Mouse (Mus musculus) heart, postnatal 36 days (tissue): ENCODE measurements around the gene Cib4. TPM values are rescaled to one million over a fixed set of nuclear protein-coding genes. Genes with fewer than 3 reads are reported as not detected.
A peak's percentile ranks its signal among the peaks of the same experiment; 100 is the strongest.

ENCODE experiments used
- DNase-seq, 2 experiments: peaks; one replicate each; pipeline ENCODE4 v3.0.0; 2021 to 2022
- intact Hi-C: fragments of 180-260 bp; cut with DNase I; formaldehyde crosslinking; loops from one replicate; pipeline ENCODE4 v1.15.1; 2025
- total RNA-seq, 2 experiments: library from RNA; stranded (reverse); gene quantifications; 2 replicates each; pipeline ENCODE4 v1.2.3; 2021

Gene Cib4
- total RNA-seq, 2 experiments from 2014 or later = not detected

DNA sequence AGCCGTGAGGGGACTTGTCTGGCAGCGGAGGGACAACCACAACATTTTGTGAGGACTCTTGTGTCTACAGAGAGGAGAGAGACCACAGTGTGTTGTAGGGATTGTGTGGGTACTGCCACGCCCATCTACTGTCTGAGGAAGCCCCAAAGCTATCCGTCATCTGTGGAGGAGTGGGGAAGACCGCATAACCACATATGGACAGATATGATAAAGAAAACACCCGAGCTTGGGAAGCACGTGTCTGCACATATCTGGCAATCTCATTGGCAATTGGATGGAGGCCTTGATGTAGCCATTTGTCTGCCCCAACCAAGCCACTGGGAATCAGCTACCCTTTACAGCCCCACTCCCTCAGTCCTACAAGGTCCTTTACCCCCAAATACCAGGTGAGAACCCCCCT lies 30.6 kb upstream of the Cib4 start:
- no peak for DNase-seq
- intact Hi-C loops = loop anchor here (5.0 kb wide), 1 partner anchor 41 kb away; no protein-coding TSS in a partner anchor

DNA sequence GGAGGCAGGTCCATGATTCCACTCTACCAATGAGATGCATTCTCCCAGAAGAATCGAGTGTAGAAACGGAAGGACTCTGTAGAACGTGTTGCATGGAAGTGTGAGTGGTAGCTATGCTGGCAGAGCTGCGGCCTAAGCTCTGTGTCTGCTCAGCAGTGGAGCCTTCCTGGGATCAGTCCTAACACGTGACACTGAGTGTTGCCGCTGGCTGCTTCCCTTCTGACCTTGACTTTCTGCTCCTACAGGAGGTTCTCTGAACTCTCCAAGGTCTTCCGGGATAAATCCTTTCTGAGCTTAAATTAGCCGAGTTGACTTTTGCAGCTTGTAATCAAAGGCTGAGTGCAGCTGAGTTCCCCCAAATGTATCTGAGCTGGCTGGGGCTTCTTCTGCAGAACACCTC lies 28.7 kb upstream of the Cib4 start:
- intact Hi-C loops = no loop called here
- no peak for DNase-seq

DNA sequence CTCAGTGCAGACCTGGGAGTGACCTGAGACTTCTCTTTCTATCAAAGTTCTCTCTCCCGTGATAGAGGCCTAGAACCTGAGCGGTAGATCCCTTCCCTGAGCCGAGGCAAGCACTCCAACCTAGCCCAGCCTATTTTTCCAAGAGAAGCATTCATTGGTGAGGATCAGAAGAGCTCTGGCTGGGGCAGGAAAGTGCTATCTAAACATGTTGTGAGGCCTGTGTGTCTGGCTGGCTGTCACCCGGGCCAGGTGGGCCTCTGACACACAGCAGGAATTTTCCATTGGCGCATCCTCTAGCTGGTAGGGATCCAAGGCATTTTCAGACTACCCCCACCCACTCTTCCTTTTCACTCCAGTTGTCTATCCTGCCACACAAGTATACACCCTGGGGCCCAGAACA lies 26.2 kb upstream of the Cib4 start:
- intact Hi-C loops = no loop called here
- DNase-seq = no peak

DNA sequence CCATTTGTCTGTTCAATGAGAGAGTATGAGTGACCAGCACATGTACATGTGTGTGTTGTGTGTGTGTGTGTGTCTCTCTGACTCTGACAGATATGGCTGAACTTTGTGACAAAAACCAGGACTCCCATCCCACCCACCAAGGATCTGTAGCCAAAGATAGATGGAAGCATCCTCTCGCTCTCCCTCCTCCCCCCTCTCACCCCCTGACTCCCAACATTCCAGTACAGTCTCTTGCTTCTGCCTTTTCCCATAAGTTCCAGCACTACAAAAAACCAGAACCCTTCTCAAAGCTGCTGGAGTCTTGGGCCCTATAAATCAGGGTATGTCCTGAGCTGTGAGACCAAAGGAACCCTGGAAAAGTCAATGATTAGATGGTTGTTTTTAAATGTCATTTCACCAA lies 22.8 kb upstream of the Cib4 start:
- no peak for DNase-seq
- intact Hi-C loops = no loop called here

DNA sequence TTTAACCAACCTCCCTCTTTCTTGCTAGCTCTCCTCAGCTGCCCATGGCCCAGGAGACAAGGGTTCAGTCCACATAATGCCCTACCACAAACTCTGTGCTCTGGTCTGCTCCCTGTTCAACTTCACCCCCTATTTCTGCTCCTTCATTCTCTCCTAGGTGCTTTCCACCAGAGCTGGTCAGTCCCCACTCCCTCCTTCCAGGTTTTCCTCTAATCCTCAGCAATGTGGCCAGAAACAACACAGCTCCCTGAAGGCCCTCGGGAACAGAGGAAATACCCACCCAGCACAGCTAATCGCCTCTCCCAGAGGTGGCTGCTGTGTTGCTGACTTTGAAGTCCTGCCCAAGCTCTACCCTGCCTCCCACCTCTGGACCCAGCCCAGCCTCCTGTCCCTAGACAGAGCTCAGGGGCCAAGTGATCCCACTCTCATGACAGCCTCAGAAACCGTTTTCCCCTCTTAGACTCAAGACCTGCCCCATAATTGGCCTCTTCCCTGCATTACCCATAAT lies 14.4 kb upstream of the Cib4 start:
- no peak for DNase-seq
- intact Hi-C loops = no loop called here

DNA sequence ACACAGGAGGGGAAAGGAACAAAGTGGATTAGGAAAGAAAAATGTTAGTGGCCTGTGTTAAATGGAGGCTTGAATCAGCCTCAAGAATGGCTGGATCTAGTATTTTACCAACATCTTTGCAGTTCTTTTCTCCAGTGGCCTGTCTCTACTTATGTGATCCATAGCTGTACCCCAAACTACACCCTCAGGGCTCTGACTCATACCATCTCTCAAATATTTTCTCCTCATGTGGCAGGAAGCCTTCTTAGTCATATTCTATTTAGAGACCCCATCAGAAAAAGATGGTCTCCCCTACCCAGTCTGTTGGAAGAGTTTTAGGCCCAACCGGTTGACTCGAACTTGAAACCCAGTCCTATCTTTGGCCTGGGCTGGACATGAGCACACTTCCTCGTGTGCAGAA lies 13.8 kb upstream of the Cib4 start:
- intact Hi-C loops = no loop called here

DNA sequence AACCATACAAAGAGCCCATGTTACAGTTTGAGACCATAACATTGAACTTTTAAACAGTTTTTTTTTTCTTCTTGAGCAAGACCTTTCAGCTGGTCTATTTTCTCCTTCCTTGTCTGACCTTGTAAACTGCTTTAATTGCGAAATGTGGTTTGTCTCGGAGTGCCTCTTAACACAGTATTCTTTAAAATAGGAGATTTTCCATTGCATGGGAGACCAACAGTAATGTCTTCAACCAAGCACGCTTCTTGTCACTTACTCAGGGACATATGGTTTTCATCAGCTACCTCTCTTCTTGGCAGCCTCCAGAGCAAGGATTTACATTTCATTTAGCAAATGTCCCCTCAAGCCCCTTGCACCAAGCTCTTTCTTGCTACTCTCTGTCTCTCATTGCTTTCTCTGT lies 10.6 kb upstream of the Cib4 start:
- intact Hi-C loops = no loop called here

More for the DNA sequence above, 13.8 kb upstream of the Cib4 start:
- no peak for DNase-seq

DNA sequence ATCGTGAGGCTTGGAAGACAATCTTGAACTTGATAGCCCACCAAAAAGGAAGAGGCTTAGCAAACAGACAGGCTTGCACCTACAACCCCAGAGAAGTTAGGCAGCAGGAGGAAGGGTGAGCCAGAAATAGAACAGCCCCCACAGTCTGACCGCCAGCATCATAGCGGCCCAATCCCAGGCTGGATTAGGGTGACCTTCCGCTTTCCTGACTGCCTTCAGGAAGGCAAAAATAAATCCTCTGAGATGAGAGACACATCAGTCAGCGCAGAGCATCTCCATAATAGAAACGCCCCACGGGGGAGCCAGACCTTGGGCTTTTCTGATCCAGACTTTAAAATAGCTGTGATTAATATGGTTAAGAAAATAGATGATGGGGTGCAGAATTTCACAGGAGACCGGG lies 9.3 kb upstream of the Cib4 start:
- no peak for DNase-seq
- intact Hi-C loops = no loop called here

More for the DNA sequence above, 10.6 kb upstream of the Cib4 start:
- DNase-seq = no peak

DNA sequence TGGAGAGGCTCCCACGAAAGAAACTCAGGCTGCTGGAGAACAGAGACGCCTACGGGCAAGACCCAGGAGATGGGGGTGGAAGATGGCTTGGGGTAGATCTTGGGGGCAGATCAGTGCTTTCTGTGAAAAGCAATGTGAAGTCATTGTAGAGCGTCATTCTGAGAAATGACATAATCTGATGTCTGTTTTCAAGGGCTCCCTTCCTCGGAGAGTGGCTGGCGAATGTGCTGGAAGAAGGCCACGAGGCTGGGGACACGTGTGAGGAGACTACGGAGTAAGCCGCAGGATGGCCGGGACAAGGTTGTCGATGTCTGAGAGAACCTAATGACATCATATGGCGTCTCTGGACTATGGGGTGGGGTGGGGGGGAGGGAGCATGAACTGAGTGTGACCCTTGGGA lies 8.3 kb upstream of the Cib4 start:
- intact Hi-C loops = no loop called here
- no peak for DNase-seq

DNA sequence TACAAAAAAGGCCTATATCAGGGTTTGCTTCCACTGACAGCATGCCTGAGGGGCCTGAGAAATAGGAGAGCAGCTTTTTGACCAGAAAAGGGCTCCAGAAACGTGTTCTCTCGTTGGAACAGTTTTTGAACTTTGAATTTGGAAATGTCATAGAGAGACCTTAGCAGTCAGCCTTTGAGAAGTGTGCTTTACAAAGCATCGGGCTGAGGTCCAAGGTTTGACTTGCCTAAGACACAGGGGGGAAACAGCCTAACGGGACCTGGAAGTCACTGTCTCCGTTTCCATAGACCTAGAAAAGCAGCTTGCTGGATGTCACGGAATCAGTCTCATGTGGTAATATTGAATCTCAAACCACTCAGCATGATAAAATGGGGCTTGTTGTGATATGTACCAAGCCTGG lies 6.4 kb upstream of the Cib4 start:
- intact Hi-C loops = no loop called here

DNA sequence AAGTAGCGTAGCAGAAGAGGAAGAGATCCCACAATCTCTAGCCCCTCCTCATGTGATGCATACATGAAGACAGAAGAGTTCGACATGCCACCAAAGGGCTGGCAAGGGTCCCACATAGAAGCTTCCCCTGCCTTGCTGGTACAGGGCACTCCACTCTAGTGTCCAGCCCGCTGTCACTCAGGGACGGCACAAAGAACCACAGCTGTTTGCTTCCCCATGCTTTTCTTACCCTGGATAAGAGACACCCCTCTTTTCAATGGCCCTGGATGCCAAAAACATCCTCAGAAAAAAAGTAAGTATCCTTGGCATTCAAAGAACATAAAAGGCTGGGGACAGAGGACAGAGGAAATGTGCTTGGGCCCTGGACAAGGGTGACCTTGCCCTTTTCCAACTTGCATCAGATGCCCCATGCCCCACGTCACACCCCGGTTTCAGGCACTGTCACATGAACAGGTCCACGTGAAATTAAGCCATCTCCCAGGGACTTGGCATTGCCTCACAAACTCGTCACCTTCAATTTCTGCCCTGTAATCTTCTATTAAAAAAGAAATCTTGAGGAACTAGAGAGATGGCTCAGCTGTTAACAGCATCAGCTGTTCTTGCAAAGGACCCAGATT lies 5.5 kb upstream of the Cib4 start:
- intact Hi-C loops = no loop called here

More for the DNA sequence above, 6.4 kb upstream of the Cib4 start:
- no peak for DNase-seq

DNA sequence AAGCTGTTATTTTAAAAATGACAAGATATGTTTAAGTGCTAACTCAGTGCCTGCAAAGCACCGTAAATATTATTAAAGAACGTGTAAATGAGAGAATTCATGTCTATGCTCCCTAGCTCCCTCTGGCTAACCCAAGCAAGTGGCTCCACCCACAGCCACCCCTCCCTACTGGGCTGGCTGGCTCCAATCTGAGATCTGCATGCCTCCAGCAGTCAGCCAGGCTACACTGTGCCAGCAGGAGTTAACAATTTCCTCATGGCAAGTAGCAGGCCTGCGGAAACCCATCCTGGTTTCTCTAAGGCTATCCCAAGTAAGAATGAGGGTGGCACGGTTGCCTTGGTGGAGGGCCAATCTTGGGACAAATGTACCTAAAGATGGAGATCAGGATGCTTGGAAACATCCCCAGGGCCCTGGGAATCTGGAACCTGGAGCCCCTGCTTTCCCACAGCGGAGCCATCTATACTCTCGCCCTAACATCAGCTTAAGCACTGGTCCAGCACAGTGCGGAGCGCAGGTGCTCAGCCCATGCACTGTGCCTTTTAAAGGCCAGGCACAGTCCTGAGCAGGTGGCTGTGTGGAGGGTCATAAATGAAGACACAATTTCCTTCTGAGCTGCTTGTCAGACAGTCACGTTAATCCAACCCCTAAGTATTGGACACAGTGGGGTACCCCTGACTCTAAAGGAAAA lies 4.8 kb upstream of the Cib4 start:
- peak; percentile 15 to 16 for DNase-seq
- intact Hi-C loops = no loop called here

More for the DNA sequence above, 5.5 kb upstream of the Cib4 start:
- DNase-seq = no peak

DNA sequence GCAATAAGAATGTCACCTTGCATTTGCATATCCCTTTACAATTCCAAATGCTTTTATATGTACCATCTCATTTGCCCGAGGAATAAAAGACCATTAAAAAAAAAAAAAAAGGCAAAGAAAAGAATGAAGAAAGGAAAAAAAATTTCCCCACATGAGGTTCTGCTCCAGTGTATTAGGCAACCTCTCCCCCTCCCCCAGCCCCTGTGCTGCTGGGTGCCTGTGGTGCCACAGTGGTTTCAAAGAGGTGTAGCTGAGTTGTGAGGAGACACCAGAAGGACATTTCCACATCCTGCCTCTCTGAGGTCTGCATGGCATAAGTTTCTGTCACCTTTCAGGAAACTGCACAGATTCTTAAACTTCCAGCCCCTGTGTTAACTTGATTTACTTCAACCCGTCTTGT lies 3.0 kb upstream of the Cib4 start:
- intact Hi-C loops = no loop called here
- no peak for DNase-seq

DNA sequence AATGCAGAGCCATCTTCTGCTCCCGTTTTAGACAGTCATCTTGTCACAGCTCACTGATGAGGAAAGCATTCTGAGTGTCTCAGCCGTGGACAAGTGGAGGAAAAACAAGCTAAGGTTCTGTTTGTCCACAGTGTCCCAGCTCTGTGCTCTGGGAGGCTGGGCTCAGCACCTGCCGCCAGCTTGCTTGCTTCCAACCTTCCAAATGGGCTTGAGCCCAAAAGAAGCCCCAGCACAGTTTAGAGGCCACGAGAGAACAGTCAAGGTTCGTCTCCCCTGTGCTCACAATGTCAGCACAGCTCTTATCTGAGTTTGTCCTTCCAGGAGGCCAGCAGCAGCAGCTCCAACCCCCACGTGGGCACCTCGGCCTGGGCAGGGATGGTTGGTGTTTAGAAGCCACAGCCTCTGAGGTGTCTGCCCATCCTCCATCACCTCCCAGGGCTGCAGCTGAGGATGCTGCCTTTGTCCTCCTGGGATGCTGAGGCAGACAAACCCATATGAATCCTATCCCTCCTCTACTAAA lies 9.5 kb downstream of the Cib4 start:
- intact Hi-C loops = no loop called here
- no peak for DNase-seq

DNA sequence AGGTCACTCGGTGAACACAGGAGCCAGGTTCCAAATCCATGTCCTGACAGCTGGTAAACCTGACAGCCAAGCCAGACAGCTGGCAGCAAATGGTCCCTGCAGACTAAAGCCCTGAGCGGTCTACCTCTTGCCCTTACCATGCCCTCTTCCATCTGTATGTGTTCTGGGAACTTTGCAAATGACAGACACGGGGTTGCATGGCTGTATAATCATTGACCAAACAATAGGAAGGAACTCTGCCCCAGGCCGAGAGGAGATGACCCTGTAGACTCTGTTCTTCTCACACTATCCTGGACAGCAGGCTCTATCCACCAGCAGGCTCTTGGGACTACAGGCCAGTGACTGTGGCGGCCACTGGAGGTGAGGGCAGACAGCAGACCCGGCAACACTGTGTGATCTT lies 11.0 kb downstream of the Cib4 start:
- DNase-seq = no peak
- intact Hi-C loops = no loop called here

DNA sequence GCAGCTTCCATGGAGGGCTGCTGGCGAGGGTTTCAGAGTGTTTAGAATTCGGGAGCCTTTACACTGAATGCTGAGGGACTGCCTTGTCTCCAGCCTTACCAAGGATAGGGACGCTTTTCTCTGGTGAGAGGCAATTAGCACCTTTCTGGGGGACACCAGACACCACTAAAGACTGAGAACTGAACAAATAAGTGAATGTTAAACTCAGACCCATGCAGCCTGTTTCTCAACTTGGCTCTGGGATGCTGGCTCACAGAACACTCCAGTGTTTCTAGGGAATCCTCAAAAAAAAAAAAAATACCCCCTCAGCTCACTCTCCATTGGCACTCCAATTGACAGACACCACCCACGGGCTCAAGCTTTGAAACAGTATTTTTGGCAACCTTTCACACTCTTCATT lies 16.7 kb downstream of the Cib4 start:
- no peak for DNase-seq
- intact Hi-C loops = no loop called here

DNA sequence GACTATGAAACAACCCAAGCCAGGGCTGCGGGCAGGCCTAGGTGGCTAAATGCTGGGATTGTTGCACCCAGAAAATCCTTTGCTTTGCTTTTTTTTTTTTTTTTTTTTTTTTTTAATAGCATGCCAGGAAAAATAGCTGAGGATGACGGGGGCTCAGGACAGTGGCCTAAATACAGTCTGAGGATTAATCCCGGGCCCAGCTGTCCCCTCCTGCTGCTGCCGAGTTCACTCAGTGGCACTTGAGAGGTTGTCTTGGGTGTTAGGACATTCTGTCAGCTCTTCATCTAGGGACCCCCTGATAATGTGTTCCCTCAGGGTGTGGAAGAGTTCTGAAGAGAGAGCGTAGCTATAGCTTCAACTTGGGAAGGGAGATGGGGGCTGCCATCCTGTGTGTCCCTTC lies 18.5 kb downstream of the Cib4 start:
- no peak for DNase-seq
- intact Hi-C loops = no loop called here

DNA sequence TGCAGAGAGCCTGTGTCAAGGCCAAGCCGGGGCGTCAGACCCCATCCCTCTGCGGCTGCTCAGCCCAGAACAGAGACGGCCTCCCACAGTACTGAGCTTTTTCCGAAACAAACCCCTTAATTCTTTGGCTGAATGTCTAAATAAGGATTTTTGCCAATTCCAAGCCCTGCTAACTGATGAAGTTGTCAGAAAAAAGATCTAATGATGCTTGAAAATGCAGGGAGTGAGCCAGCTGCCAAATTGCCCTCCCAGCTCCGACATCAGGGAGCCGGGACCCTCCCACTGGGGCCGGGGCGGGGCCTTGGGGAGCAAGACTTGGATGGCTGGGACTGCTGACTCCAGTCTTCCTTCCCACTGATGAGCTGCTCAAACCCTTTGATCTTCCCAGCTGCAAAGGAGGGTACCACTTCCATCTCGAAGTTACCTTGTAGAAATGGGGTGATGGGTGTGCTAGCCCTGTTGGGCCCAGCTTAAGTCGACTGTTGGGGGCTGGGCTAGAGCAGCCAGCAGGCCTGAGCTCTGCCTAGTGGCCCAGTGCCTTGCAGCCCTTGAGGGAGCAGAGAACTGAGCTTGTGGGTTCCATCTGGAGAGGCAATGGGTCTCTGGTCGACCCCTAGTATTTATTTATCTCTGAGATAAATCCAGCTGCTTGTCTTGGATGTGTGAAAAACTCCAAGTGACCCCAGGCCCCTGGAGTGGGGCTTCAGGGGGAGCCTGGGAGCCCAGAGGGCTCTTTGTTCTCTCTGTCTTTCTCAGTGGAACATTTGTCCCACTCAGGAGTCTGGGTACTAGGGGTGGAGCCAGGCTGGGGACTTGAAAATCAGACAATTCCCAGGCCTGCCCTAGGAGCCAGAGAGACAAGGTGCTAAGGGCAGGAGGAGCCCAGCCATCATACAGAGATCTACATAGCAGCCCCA lies 19.5 kb downstream of the Cib4 start:
- DNase-seq = no peak
- intact Hi-C loops = no loop called here

DNA sequence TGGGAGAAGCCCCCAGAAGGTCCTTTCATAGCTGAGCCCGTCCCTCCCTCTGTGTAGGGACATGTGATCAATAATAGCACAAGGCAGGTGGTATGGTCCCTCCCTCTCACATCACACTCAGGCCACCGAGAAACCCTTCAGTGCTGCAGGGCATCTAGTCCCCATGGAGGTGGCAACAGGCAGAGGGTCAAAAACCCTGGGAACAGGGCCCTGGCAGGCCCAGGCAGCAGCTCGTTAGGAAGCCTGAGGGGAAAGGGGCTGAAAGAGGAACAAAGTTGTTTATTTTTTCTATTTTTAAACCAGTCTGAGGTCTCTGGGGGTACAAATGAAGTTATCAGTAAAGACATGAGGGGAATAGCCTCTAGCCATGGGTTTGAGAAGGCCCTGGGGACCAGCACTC lies 21.4 kb downstream of the Cib4 start:
- intact Hi-C loops = no loop called here
- DNase-seq = no peak

DNA sequence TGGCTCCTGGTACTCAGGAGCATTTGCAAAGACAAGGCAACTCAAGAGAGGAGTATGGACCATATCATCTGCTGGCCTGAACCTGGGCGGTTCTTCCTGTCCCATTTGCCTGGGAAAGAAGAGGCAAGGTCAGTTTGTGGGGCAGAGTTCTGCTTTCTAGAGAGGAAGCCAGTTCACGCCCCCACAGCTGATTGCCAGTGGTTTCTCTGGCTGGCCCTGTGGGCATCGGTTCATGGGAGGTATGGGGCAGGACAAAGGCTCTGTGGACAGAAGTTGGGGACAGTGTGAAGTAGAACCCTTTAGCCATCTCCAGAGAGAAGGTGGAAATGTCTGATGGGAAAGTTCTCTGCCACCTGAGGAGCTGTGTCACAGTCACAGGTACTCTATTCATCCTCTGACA lies 22.5 kb downstream of the Cib4 start:
- intact Hi-C loops = no loop called here

DNA sequence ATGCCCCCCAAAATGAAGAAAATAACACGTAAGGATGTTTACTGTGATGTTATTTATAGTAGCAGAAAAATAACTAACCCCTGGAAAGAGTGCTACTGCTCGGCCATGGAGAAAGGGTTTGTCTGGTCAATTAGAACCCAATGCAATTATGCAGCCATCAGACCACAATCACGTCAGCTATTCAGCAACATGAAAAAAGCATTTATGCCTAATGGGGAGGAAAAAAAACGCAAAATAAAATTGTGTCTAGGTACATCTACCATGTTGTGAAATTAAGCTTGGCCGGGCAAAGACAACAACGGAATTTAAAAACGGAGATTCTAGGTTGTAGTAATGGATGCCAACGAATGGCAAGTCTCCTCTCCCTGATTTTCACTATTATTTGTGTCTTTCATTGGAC lies 23.2 kb downstream of the Cib4 start:
- no peak for DNase-seq
- intact Hi-C loops = no loop called here

More for the DNA sequence above, 22.5 kb downstream of the Cib4 start:
- no peak for DNase-seq
